Mouse (Mus musculus) hindbrain, embryonic 15.5 days (tissue): Measurements from ENCODE around the gene Cldn10. TPM values are rescaled to one million over a fixed set of nuclear protein-coding genes. Genes with fewer than 3 reads are reported as not detected.
"Not testable (repeated sequence)": the region's sequence is repeated elsewhere in the genome, so short reads cannot be mapped to it uniquely, and the experiment has no call there.

Experiments used
- ATAC-seq: fragments of 200-750 bp; cut with Nextera tagmentation; 2 replicates; pipeline ENCODE4 v1.8.0; 2017; ENCODE audit warnings: low read depth, moderate number of reproducible peaks, moderate TSS enrichment; ENCODE audit not compliant: low FRiP score
- H3K27ac ChIP-seq: fragments of 300-500 bp; sonication (generic); replicated peaks from 2 replicates; pipeline ENCODE4 v1.5.1; 2015; ENCODE audit warnings: mild to moderate bottlenecking, inconsistent platforms
- H3K27me3 ChIP-seq: fragments of 300-500 bp; sonication (generic); 2 replicates; pipeline ENCODE4 v1.6.1; 2015; ENCODE audit warnings: control low read depth, inconsistent platforms
- H3K36me3 ChIP-seq: fragments of 300-500 bp; sonication (generic); 2 replicates; pipeline ENCODE4 v1.6.1; 2015; ENCODE audit warnings: control low read depth, inconsistent platforms
- H3K4me1 ChIP-seq: fragments of 300-500 bp; sonication (generic); replicated peaks from 2 replicates; pipeline ENCODE4 v1.6.1; 2015; ENCODE audit warnings: control low read depth, inconsistent platforms
- H3K4me2 ChIP-seq: fragments of 300-500 bp; sonication (generic); 2 replicates; pipeline ENCODE4 v1.6.1; 2015; ENCODE audit warnings: moderate library complexity, mild to moderate bottlenecking, inconsistent platforms
- H3K4me3 ChIP-seq: fragments of 300-500 bp; sonication (generic); 2 replicates; pipeline ENCODE4 v1.5.1; 2015; ENCODE audit warnings: mild to moderate bottlenecking, inconsistent platforms
- H3K9ac ChIP-seq: fragments of 300-500 bp; sonication (generic); 2 replicates; pipeline ENCODE4 v1.6.1; 2015; ENCODE audit warnings: inconsistent platforms
- H3K9me3 ChIP-seq: fragments of 300-500 bp; sonication (generic); 2 replicates; pipeline ENCODE4 v1.6.1; 2016; ENCODE audit warnings: control low read depth, inconsistent platforms
- WGBS: fragments of 180-500 bp; shearing (Covaris S2); methylation state at CpG from one replicate; pipeline ENCODE4 v1.1.7; 2015; 5-methylcytosine and 5-hydroxymethylcytosine counted together
- polyA plus RNA-seq: library from polyadenylated mRNA; unstranded; fragments of >200 nt; fragmentation: Nextera tagmentation; extraction: Ambion mirVana; gene quantifications from 2 replicates; pipeline ENCODE4 v1.2.1, GENCODE M21; 2015

The Cldn10 gene
- polyA plus RNA-seq, 1 experiment from 2014 or later: 2.9 TPM

DNA sequence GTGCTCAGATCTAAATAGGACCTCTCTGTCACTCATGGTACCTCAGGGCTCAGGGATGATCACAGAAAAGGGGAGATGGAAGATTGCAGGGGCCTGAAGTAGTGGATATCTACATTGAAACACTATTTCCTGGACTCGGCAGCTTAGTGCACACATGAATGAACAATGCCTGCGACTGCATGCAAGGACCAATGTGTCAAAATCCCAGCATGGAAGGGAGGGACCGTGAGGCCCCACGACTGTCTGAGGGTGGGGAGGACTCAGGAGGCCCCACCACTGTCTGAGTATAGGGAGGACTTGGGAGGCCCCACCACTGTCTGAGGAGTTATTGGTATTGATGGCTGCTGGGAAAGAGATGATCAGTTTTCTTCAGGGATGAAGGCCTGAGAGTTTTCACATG, 2.5 kb downstream of the Cldn10 start:
- H3K9ac ChIP-seq: no peak overlapping the region
- H3K27me3 ChIP-seq: no peaks in the 10 kb centered on the region
- no peaks in the 10 kb centered on the region for H3K9me3 ChIP-seq
- H3K4me1 ChIP-seq: no peaks in the 10 kb centered on the region
- no peaks in the 10 kb centered on the region for H3K36me3 ChIP-seq
- WGBS: 60% methylated on average over 4 of the region's 4 CpGs
- no peak overlapping the region for H3K4me3 ChIP-seq
- ATAC-seq: no peak
- H3K27ac ChIP-seq: no peak overlapping the region
- H3K4me2 ChIP-seq: no peak overlapping the region

DNA sequence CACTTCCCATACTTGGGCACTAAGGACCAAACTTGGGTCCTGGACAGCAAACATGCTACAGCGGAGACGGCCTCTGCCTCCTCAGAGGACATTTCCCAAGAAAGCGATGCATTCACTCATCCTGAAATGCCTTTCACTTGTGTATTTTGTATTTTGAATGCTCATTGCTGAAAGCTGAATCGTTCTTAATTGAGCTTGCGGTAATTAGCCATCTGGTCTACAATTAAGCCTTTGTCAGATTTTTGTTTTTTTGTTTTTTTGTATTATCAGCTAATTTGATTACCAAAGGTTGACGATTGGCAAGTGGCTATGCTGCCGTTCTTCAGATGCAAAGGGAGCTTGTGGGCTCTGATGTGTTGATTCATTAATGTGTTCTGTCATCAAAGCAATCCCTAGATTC, 5.2 kb downstream of the Cldn10 start:
- Histone ChIP-seq H3K4me3 (no peak overlapping the region), H3K4me2 (no peak overlapping the region), H3K9ac (no peak overlapping the region), H3K9me3 (no peaks in the 10 kb centered on the region), H3K4me1 (0 out of 2 replicates have a peak, but pooled peaks cover 4% of the 10 kb centered on the region), H3K27me3 (no peaks in the 10 kb centered on the region), H3K36me3 (no peaks in the 10 kb centered on the region), H3K27ac (no peak overlapping the region)
- 62% methylated on average over 7 of the region's 7 CpGs for WGBS
- ATAC-seq: no peak

DNA sequence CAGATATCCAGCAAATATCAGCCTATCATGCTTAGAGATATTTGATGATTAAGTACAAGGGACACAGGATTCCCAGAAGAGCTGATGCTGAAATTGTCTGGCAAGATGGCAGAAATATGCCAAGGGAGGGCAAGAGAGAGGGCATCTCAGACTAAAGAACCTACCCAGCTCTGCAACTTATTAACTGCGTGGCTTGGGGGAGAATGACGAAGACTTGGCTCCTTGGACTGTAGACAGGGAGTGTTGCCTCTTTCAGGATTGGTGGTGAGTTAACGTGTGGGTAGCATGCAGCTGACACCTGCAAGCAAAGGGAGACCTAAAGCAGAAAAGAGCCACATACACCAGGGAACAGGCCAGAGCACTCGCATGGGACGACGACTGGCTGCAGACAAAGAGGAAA, 5.7 kb downstream of the Cldn10 start:
- Histone ChIP-seq H3K4me1 (0 out of 2 replicates have a peak, but pooled peaks cover 4% of the 10 kb centered on the region), H3K4me3 (no peak overlapping the region), H3K36me3 (no peaks in the 10 kb centered on the region), H3K27ac (no peak overlapping the region), H3K9ac (no peak overlapping the region), H3K9me3 (no peaks in the 10 kb centered on the region), H3K4me2 (no peak overlapping the region), H3K27me3 (no peaks in the 10 kb centered on the region)
- no peak for ATAC-seq
- WGBS: 83% methylated on average over 6 of the region's 6 CpGs

DNA sequence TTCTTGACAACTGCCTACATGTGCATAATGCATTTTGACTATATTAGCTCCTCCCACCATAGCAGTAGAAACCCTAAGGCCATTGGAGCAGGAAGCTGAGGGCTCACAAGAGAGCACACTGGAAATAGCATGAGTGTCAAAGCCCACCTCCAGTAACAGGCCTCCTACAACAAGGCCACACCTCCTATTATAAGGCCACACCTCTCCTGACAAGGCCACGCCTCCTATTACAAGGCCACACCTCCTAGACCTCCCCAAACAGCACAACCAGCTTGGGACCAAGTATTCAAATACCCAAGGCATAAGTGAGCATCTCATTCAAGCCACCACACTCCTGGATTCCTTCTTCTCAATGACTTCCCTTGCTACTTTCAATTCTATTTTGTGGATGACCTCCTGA, 6.5 kb downstream of the Cldn10 start:
- 81% methylated on average over 1 of the region's 1 CpGs for WGBS
- no peak for ATAC-seq

DNA sequence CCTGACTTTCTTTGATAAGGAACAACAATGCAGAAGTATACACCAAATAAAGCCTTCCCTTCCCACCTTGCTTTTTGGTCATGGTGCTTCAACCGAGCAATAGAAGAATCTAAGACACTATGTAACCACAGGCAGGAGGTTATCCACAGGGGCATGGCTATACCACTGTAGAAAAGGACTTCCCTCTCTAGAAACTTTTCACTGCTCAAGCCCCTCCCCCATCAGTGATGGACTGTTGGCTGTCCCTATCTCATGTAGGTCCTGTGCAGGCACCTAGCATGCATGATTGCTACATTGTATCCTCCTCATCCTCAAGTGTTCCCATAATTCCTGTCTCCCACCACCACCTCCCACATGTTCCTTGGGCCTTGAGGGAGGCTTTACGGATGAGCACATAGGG, 7.2 kb downstream of the Cldn10 start:
- H3K9ac ChIP-seq: no peak overlapping the region
- H3K9me3 ChIP-seq: no peaks in the 10 kb centered on the region
- WGBS: 88% methylated on average over 2 of the region's 2 CpGs
- H3K27me3 ChIP-seq: no peaks in the 10 kb centered on the region
- H3K4me2 ChIP-seq: no peak overlapping the region
- H3K36me3 ChIP-seq: no peaks in the 10 kb centered on the region
- no peak overlapping the region for H3K27ac ChIP-seq
- no peak for ATAC-seq
- H3K4me1 ChIP-seq: 0 out of 2 replicates have a peak, but pooled peaks cover 4% of the 10 kb centered on the region
- H3K4me3 ChIP-seq: no peak overlapping the region

More for the DNA sequence above, 6.5 kb downstream of the Cldn10 start:
- H3K4me2 ChIP-seq: no peak overlapping the region
- 0 out of 2 replicates have a peak, but pooled peaks cover 4% of the 10 kb centered on the region for H3K4me1 ChIP-seq
- H3K9me3 ChIP-seq: no peaks in the 10 kb centered on the region
- no peak overlapping the region for H3K4me3 ChIP-seq
- H3K27ac ChIP-seq: no peak overlapping the region
- no peaks in the 10 kb centered on the region for H3K27me3 ChIP-seq
- H3K9ac ChIP-seq: no peak overlapping the region
- no peaks in the 10 kb centered on the region for H3K36me3 ChIP-seq

DNA sequence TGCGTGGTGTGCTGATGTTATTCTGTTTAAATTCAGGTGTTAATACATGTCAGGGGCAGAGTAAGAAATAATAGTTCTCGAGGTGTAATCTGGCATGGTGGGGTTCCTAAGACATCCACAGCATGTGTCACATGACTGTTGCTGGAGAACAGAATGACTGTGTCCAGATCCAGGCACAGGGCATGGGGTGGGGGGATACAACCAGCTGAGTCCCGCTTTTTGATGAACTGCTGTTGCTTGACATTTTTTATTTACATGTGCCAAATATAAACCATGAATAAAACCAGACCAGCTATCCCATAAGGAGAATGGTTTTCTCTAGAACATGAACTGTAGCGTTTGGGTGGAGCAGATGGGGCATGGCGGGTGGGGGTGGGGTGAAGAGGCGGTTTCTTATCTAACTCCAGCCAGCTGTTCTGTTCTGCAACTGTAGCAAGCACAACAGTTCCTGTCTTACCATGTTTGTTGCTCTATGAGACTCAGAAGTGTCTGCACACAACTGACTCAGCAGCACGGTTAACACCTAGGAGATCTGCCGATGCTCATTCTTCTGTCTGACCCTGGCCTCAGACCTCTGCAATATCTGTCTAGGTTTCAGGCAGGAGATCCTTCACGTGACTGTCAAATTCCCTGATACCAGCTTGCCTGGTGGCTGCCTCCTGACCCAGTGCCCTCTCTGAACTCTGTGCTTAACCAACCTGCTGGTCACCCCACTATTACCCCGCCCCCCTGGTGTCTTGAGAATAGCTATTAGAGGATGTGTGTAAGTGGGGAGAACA, 8.4 kb downstream of the Cldn10 start:
- H3K4me1 ChIP-seq: 0 out of 2 replicates have a peak, but pooled peaks cover 4% of the 10 kb centered on the region
- H3K4me2 ChIP-seq: no peak overlapping the region
- no peaks in the 10 kb centered on the region for H3K36me3 ChIP-seq
- no peaks in the 10 kb centered on the region for H3K27me3 ChIP-seq
- H3K4me3 ChIP-seq: no peak overlapping the region
- H3K9ac ChIP-seq: no peak overlapping the region
- H3K27ac ChIP-seq: no peak overlapping the region
- 62% methylated on average over 10 of the region's 10 CpGs for WGBS
- H3K9me3 ChIP-seq: no peaks in the 10 kb centered on the region
- no peak for ATAC-seq

DNA sequence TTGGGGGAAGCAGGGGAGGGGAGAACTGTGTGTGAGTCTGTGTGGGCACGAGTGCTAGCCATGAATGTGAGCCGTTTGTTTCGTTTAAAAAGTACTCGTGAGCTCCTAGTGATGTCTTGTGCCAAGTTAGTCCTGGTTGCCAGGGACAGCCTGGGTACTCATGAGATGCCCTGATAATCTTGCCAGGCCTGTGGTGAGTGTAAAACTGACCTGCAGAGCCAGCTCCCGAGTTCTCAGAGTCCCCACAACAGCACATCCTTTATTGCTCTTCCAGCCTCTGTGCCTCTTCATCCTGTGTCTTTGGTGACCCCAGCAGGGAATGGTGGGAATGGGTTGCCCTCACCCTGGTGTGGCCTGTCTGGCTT, 9.0 kb downstream of the Cldn10 start:
- Histone ChIP-seq H3K4me2 (no peak overlapping the region), H3K4me1 (0 out of 2 replicates have a peak, but pooled peaks cover 4% of the 10 kb centered on the region), H3K9ac (no peak overlapping the region), H3K27me3 (no peaks in the 10 kb centered on the region), H3K36me3 (no peaks in the 10 kb centered on the region), H3K4me3 (no peak overlapping the region), H3K9me3 (no peaks in the 10 kb centered on the region), H3K27ac (no peak overlapping the region)
- no peak for ATAC-seq
- 55% methylated on average over 5 of the region's 5 CpGs for WGBS

DNA sequence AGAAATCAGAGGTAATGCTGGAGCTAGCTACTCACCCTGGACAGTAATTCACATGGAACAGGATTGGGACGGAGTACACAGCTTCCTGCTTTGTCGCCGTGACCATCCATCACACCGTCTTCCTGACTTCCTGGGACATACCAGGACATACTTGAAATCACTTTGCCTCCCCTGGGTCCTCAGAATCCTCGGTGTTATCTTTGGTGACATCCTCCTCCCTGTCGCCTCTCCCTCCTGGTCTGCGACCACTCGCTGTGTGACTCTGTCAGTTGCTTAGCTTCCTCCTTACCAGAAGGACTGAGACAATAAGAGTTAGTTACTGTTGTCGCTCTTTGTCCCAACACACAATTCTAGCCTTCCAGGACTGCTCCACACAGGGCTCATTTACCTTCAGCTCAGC, 9.6 kb downstream of the Cldn10 start:
- no peak overlapping the region for H3K4me3 ChIP-seq
- H3K4me1 ChIP-seq: 0 out of 2 replicates have a peak, but pooled peaks cover 4% of the 10 kb centered on the region
- 69% methylated on average over 9 of the region's 9 CpGs for WGBS
- no peak overlapping the region for H3K27ac ChIP-seq
- no peaks in the 10 kb centered on the region for H3K9me3 ChIP-seq
- H3K36me3 ChIP-seq: no peaks in the 10 kb centered on the region
- no peak overlapping the region for H3K4me2 ChIP-seq
- no peaks in the 10 kb centered on the region for H3K27me3 ChIP-seq
- H3K9ac ChIP-seq: no peak overlapping the region
- ATAC-seq: no peak

DNA sequence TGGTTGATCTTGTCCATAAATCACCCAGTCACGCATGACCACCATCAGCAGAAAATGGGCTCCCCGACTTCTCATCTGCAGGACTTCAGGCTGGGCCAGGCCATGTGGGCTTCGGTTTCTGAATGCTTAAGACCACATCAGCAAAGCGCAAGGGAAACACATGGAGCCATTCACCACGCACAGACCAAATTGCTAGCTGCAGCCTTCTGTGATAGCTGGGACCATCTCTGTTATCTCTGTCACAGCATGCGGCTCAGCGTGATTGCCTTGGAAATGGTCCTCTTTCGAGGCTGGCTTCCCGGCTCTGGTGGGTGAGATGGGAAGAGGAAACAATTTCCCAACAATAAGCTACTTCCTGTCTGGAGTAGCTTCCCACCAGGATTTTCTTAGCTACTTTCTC, 12.2 kb downstream of the Cldn10 start:
- Histone ChIP-seq H3K4me1 (0 out of 2 replicates have a peak, but pooled peaks cover 7% of the 10 kb centered on the region), H3K4me2 (no peak overlapping the region), H3K27me3 (no peaks in the 10 kb centered on the region), H3K4me3 (no peak overlapping the region), H3K9ac (no peak overlapping the region), H3K36me3 (no peaks in the 10 kb centered on the region), H3K27ac (no peak overlapping the region), H3K9me3 (no peaks in the 10 kb centered on the region)
- WGBS: 71% methylated on average over 9 of the region's 9 CpGs
- ATAC-seq: no peak

DNA sequence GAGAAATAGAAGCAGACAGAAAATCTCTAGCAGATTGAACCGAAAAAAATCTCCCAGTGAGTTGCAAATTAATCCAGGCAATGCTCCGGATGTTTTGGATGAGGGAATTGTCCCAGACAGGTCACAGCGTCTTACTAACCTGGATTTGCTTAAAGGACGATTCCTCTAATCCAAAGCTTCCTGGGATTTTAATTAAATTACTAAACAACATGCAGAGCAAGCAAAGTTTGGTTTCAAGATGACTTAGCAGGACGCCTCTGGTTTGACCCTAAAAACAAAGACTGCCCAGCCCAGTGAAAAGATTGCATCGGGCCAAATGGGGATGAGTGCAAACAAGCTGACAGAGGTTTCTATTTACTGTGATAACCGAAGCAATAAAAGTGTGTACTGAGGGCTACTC, 16.2 kb downstream of the Cldn10 start:
- WGBS: 26% methylated on average over 7 of the region's 7 CpGs
- no peaks in the 10 kb centered on the region for H3K36me3 ChIP-seq
- H3K27me3 ChIP-seq: no peaks in the 10 kb centered on the region
- H3K4me2 ChIP-seq: no peak overlapping the region
- H3K27ac ChIP-seq: no peak overlapping the region
- H3K9ac ChIP-seq: no peak overlapping the region
- ATAC-seq: no peak
- no peaks in the 10 kb centered on the region for H3K9me3 ChIP-seq
- H3K4me1 ChIP-seq: 0 out of 2 replicates have a peak, but pooled peaks cover 2% of the 10 kb centered on the region
- H3K4me3 ChIP-seq: no peak overlapping the region

DNA sequence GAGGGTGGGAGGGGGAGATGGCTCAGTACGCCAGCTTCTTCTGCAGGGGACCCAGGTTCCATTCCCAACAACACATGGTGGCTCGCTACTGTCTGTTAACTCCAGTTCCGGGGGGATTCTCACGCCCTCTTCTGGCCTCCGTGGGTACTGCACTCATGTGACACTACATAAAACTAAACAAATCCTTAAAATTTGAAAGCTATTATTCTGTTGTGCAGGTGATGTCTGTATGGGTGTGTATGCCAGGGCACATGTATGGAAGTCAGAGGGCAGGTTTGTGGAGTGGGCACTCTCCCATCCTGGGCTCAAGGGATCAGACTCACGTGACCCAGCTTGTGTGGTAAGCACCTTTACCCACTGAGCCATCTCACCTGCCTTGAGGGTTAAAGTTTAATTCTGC, 16.6 kb downstream of the Cldn10 start:
- Histone ChIP-seq H3K36me3 (no peaks in the 10 kb centered on the region), H3K4me2 (no peak overlapping the region), H3K9me3 (no peaks in the 10 kb centered on the region), H3K27ac (no peak overlapping the region), H3K9ac (no peak overlapping the region), H3K4me3 (no peak overlapping the region), H3K27me3 (no peaks in the 10 kb centered on the region), H3K4me1 (0 out of 2 replicates have a peak, but pooled peaks cover 2% of the 10 kb centered on the region)
- WGBS: 34% methylated on average over 6 of the region's 6 CpGs
- no peak for ATAC-seq

DNA sequence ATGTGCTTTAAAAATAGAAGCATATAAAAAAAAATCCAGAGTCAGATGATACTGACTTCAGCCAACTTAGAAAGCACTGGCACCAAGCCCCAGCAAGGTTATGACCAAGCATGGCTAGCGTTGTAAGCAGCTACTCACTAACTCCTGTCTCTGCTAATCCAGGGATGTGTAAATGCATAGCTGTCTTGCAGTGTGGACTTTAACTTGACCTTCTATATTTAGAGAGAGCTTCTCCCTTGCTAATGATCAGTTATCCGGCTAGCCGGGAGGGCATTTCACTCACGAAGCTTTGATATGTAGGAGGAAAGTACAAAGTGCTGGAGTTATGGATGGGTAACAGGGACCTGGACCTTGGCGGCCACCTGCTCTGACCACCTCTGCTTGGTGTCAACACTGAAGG, 19.9 kb downstream of the Cldn10 start:
- 0 out of 2 replicates have a peak, but pooled peaks cover 2% of the 10 kb centered on the region for H3K4me1 ChIP-seq
- H3K4me2 ChIP-seq: no peak overlapping the region
- no peak overlapping the region for H3K9ac ChIP-seq
- no peaks in the 10 kb centered on the region for H3K27me3 ChIP-seq
- no peak overlapping the region for H3K27ac ChIP-seq
- ATAC-seq: no peak
- 92% methylated on average over 5 of the region's 5 CpGs for WGBS
- H3K4me3 ChIP-seq: no peak overlapping the region
- no peaks in the 10 kb centered on the region for H3K36me3 ChIP-seq
- H3K9me3 ChIP-seq: no peaks in the 10 kb centered on the region

DNA sequence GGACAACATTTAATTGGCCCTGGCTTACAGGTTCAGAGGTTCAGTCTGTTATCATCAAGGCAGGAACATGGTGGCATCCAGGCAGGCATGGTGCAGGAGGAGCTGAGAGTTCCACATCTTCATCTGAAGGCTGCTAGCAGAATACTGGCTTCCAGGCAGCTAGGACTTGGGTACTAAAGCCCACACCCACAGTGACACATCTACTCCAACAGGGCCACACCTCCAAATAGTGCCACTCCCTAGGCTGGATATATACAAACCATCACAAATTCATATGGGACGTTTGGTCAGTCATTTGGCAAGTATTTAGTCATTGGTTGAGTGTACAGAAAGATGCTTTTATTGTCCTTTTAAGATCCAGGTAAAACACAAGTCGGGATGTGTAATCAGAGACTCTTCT, 20.5 kb downstream of the Cldn10 start:
- not testable (repeated sequence) for H3K36me3 ChIP-seq, H3K9me3 ChIP-seq, H3K27ac ChIP-seq, H3K4me1 ChIP-seq, H3K9ac ChIP-seq, H3K4me3 ChIP-seq, ATAC-seq, H3K4me2 ChIP-seq, H3K27me3 ChIP-seq
- WGBS: 77% methylated on average over 2 of the region's 2 CpGs
